Mouse (Mus musculus) left cerebral cortex, postnatal 36 days (tissue): Measurements from ENCODE around the gene Grasp. TPM values are rescaled to one million over a fixed set of nuclear protein-coding genes. Genes with fewer than 3 reads are reported as not detected.

Source experiments
- DNase-seq, 2 experiments: peaks; one replicate each; pipeline ENCODE4 v3.0.0; 2021 to 2022; ENCODE audit warnings: low spot score in 2 of 2, mixed read lengths in 1 of 2
- intact Hi-C: fragments of 180-260 bp; cut with DNase I; formaldehyde crosslinking; loops from one replicate; pipeline ENCODE4 v1.15.1; 2025
- total RNA-seq, 2 experiments: library from RNA; stranded (reverse); gene quantifications; 2 replicates each; pipeline ENCODE4 v1.2.3; 2021

The Grasp gene
- total RNA-seq, 2 experiments from 2014 or later, result 76.3 to 89.5 TPM

GRCm38 (mm10) chr15:101192651-101193050, 31.3 kb upstream of the Grasp start:
- intact Hi-C loops, result loop anchor here (2.0 kb wide), 1 partner anchor 14 kb away; no protein-coding TSS in a partner anchor

GRCm38 (mm10) chr15:101193971-101194370, 30.0 kb upstream of the Grasp start:
- no peak for DNase-seq

More at GRCm38 (mm10) chr15:101192651-101193050, 31.3 kb upstream of the Grasp start:
- no peak for DNase-seq

GRCm38 (mm10) chr15:101194951-101195823, 28.8 kb upstream of the Grasp start:
- intact Hi-C loops, result no loop called here
- DNase-seq, result no peak

More at GRCm38 (mm10) chr15:101193971-101194370, 30.0 kb upstream of the Grasp start:
- intact Hi-C loops, result loop anchor here (2.0 kb wide), 1 partner anchor 15 kb away; no protein-coding TSS in a partner anchor

GRCm38 (mm10) chr15:101196079-101196795, 27.8 kb upstream of the Grasp start:
- intact Hi-C loops, result no loop called here
- no peak for DNase-seq

- intact Hi-C loops, result no loop called here
- DNase-seq, result no peak
Measured at GRCm38 (mm10) chr15:101196961-101197360, 27.0 kb upstream of the Grasp start.

GRCm38 (mm10) chr15:101197497-101198179, 26.4 kb upstream of the Grasp start:
- no peak for DNase-seq
- intact Hi-C loops, result no loop called here

- no peak for DNase-seq
- intact Hi-C loops, result no loop called here
Measured at GRCm38 (mm10) chr15:101198218-101198617, 25.8 kb upstream of the Grasp start.

- no peak for DNase-seq
- intact Hi-C loops, result no loop called here
Measured at GRCm38 (mm10) chr15:101198850-101199249, 25.1 kb upstream of the Grasp start.

- intact Hi-C loops, result no loop called here
Measured at GRCm38 (mm10) chr15:101200777-101201295, 23.2 kb upstream of the Grasp start.

GRCm38 (mm10) chr15:101201414-101201813, 22.6 kb upstream of the Grasp start:
- intact Hi-C loops, result no loop called here
- no peak for DNase-seq

More at GRCm38 (mm10) chr15:101200777-101201295, 23.2 kb upstream of the Grasp start:
- DNase-seq, result no peak

- intact Hi-C loops, result no loop called here
- DNase-seq, result no peak
Measured at GRCm38 (mm10) chr15:101203673-101204072, 20.3 kb upstream of the Grasp start.

GRCm38 (mm10) chr15:101204781-101205180, 19.2 kb upstream of the Grasp start:
- no peak for DNase-seq
- intact Hi-C loops, result no loop called here

- DNase-seq, result no peak
- intact Hi-C loops, result no loop called here
Measured at GRCm38 (mm10) chr15:101210228-101210627, 13.8 kb upstream of the Grasp start.

- intact Hi-C loops, result no loop called here
- DNase-seq, result no peak
Measured at GRCm38 (mm10) chr15:101210998-101211613, 12.9 kb upstream of the Grasp start.

- intact Hi-C loops, result no loop called here
- DNase-seq, result no peak
Measured at GRCm38 (mm10) chr15:101212435-101212834, 11.6 kb upstream of the Grasp start.

GRCm38 (mm10) chr15:101215136-101215535, 8.9 kb upstream of the Grasp start:
- intact Hi-C loops, result no loop called here
- DNase-seq, result no peak

GRCm38 (mm10) chr15:101216036-101216435, 8.0 kb upstream of the Grasp start:
- intact Hi-C loops, result no loop called here

GRCm38 (mm10) chr15:101220905-101221297, 3.1 kb upstream of the Grasp start:
- intact Hi-C loops, result loop anchor here (2.0 to 10.0 kb wide), 4 partner anchors 18 to 854 kb away; partner anchors contain the start of genes Atg101 and Eif4b
- DNase-seq, result no peak

More at GRCm38 (mm10) chr15:101216036-101216435, 8.0 kb upstream of the Grasp start:
- no peak for DNase-seq
